Mouse (Mus musculus) heart, postnatal 0 days (tissue): ENCODE results near the gene Olfr944. TPM values are rescaled to one million over a fixed set of nuclear protein-coding genes. Genes with fewer than 3 reads are reported as not detected.

ENCODE experiments used
- ATAC-seq: fragments of 200-750 bp; cut with Nextera tagmentation; 2 replicates; pipeline ENCODE4 v1.8.0; 2017; ENCODE audit warnings: low read depth, moderate number of reproducible peaks, moderate library complexity; ENCODE audit not compliant: insufficient read depth
- DNase-seq: peaks from one replicate; pipeline ENCODE4 v3.0.0-alpha.2; 2016; ENCODE audit warnings: low spot score
- H3K27ac ChIP-seq: fragments of 300-500 bp; sonication (generic); 2 replicates; pipeline ENCODE4 v1.5.1; 2014; ENCODE audit warnings: low read depth, mild to moderate bottlenecking
- H3K27me3 ChIP-seq: fragments of 300-500 bp; sonication (generic); 2 replicates; pipeline ENCODE4 v1.6.1; 2014; ENCODE audit warnings: low read length, mixed read lengths; ENCODE audit not compliant: control insufficient read depth, insufficient read depth
- H3K36me3 ChIP-seq: fragments of 300-500 bp; sonication (generic); replicated peaks from 2 replicates; pipeline ENCODE4 v1.6.1; 2014; ENCODE audit warnings: low read length, mixed read lengths; ENCODE audit not compliant: control insufficient read depth, insufficient read depth
- H3K4me1 ChIP-seq: fragments of 300-500 bp; sonication (generic); 2 replicates; pipeline ENCODE4 v1.6.1; 2014; ENCODE audit warnings: antibody characterized with exemption; ENCODE audit not compliant: control insufficient read depth, insufficient read depth
- H3K4me2 ChIP-seq: fragments of 300-500 bp; sonication (generic); 2 replicates; pipeline ENCODE4 v1.6.1; 2014; ENCODE audit warnings: low read depth, mild to moderate bottlenecking, low read length, moderate library complexity
- H3K4me3 ChIP-seq: fragments of 300-500 bp; sonication (generic); 2 replicates; pipeline ENCODE4 v1.5.1; 2014; ENCODE audit warnings: low read depth, low read length
- H3K9ac ChIP-seq: fragments of 300-500 bp; sonication (generic); replicated peaks from 2 replicates; pipeline ENCODE4 v1.6.1; 2014; ENCODE audit warnings: low read depth, low read length, mixed read lengths
- H3K9me3 ChIP-seq: fragments of 300-500 bp; sonication (generic); replicated peaks from 2 replicates; pipeline ENCODE4 v1.6.1; 2016; ENCODE audit warnings: low read length; ENCODE audit not compliant: control insufficient read depth
- CTCF ChIP-seq: IDR thresholded peaks from 2 replicates; pipeline ENCODE4 v1.5.1; 2016; ENCODE audit warnings: antibody characterized with exemption, control low read depth, low read depth
- EP300 ChIP-seq: IDR thresholded peaks from 2 replicates; pipeline ENCODE4 v1.6.1; 2016; ENCODE audit warnings: antibody characterized with exemption, low read depth
- WGBS: fragments of 180-500 bp; shearing (Covaris S2); extraction: QIAGEN DNeasy Blood & Tissue Kit; methylation state at CpG from one replicate; pipeline ENCODE4 v1.1.7; 2014; 5-methylcytosine and 5-hydroxymethylcytosine counted together
- polyA plus RNA-seq: library from polyadenylated mRNA; unstranded; fragments of >200 nt; fragmentation: Nextera tagmentation; extraction: Ambion mirVana; gene quantifications from 2 replicates; pipeline ENCODE4 v1.2.1, GENCODE M21; 2015
- total RNA-seq: library from RNA; depleted of rRNA; stranded (reverse); fragments of >200 nt; gene quantifications from 2 replicates; pipeline ENCODE4 v1.2.3, GENCODE M21; 2014; ENCODE audit warnings: low replicate concordance; rRNA removed

Gene Olfr944
- total RNA-seq, result not detected in 2 replicates
- not detected in 2 replicates for polyA plus RNA-seq

DNA sequence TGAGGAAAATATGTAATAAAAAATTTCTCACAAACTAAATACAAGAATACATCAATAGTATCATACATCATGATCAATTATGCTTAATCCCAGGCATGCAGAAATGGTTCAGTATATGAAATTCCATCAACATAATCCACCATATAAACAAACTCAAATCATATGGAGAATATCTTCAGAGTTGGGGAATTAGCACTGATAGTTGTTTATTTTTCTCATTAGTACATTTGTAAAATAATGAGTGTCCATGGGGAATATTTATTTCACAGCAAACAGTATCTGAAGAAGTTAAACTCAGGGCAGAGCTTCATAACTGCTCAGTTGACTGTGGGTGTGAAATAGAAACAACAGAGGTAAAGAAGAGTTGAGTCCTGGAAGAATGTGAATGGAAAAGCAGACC lies at the start of gene Olfr944:
Gene Olfr944, plus strand, starts transcription at position 301 of the 400 bp plus-strand sequence.
- H3K27ac ChIP-seq, result no peak within 1 kb of the TSS
- DNase-seq (no peak), ATAC-seq (no peak)
- no peak within 1 kb of the TSS for H3K4me2 ChIP-seq
- H3K4me1 ChIP-seq, result no peaks in the 10 kb centered on the region
- H3K9ac ChIP-seq, result no peak within 1 kb of the TSS
- no peak for TF ChIP-seq EP300
- no peak for TF ChIP-seq CTCF
- H3K9me3 ChIP-seq, result no peaks in the 10 kb centered on the region
- H3K27me3 ChIP-seq, result no peaks in the 10 kb centered on the region
- no peaks in the 10 kb centered on the region for H3K36me3 ChIP-seq
- H3K4me3 ChIP-seq, result no peak within 1 kb of the TSS

DNA sequence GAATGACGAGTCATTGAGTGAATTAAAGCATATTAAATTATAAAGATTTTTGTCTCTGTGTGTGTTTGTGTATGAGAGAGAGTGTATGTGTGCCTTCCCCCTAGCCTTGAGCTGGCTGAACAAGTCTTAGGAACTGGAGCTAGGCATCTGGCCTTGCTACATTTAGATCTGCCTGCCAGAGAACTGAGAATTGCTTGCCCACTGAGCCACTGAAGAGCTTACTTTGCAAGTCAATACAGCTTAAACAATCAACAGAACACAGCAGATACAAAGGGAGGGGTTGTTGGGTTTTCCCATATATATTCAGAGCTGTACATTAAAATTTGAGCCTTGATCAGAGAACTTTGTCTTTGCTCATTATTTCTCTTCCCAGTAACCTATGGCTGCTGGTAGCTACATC lies 49.3 kb upstream of the Olfr944 start:
- no peak overlapping the region for H3K27ac ChIP-seq
- WGBS, result 42% methylated on average over 1 of the region's 1 CpGs
- no peak overlapping the region for H3K9ac ChIP-seq
- H3K36me3 ChIP-seq, result no peaks in the 10 kb centered on the region
- no peaks in the 10 kb centered on the region for H3K9me3 ChIP-seq
- H3K27me3 ChIP-seq, result no peaks in the 10 kb centered on the region
- DNase-seq, result no peak
- ATAC-seq, result no peak
- no peak overlapping the region for H3K4me2 ChIP-seq
- TF ChIP-seq EP300, result no peak
- TF ChIP-seq CTCF, result no peak
- H3K4me1 ChIP-seq, result no peaks in the 10 kb centered on the region
- H3K4me3 ChIP-seq, result no peak overlapping the region

DNA sequence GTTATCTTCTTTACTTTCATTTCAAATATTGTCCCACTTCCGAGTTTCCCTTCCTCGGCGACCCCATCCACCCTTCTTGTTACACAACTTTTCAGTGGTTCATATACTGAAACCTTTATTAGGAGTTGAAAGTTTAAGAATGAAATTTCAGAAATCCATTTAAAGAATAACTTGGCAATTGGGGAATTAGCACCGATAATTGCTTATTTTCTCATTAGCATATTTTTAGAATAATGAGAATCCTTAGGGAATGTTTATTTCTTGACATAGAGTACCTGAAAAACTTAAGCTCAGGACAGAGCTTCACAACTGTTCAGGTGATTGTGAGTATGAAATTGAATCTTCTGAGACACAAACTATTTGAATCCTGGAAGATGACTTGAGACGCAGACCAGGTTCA lies 35.7 kb upstream of the Olfr944 start, which contains the start of gene Olfr943:
Gene Olfr943, plus strand, starts transcription at position 301 of the 400 bp plus-strand sequence.
- H3K9ac ChIP-seq, result no peak within 1 kb of the TSS
- H3K27me3 ChIP-seq, result no peaks in the 10 kb centered on the region
- DNase-seq, result no peak
- 81% methylated on average over 5 of the region's 5 CpGs for WGBS
- H3K36me3 ChIP-seq, result no peaks in the 10 kb centered on the region
- no peak within 1 kb of the TSS for H3K4me3 ChIP-seq
- no peak for ATAC-seq
- H3K4me2 ChIP-seq, result no peak within 1 kb of the TSS
- no peak for TF ChIP-seq EP300
- no peak for TF ChIP-seq CTCF
- no peaks in the 10 kb centered on the region for H3K9me3 ChIP-seq
- H3K27ac ChIP-seq, result no peak within 1 kb of the TSS
- H3K4me1 ChIP-seq, result no peaks in the 10 kb centered on the region

DNA sequence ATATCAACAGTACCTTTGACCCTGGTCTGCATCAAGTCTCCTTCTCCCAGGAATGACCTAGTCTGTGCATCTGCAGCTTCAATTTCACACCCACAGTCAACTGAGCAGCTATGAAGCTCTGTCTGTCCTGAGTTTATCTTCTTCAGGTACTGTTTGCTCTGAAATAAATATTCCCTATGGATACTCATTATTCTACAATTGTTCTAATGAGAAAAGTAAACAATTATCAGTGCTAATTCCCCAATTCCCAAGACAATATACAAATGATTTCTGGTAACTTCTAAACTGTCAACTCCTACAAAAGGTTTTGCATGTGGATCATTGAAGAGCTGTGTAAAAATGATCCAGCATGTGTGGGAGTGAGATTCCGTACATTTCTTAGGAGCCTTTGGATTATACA lies 48.2 kb downstream of the Olfr944 start, which contains the start of gene Olfr1537:
Gene Olfr1537, minus strand, starts transcription at position 101 of the 400 bp plus-strand sequence.
- Histone ChIP-seq H3K27ac (no peak within 1 kb of the TSS), H3K27me3 (no peaks in the 10 kb centered on the region), H3K4me2 (no peak within 1 kb of the TSS), H3K9me3 (no peaks in the 10 kb centered on the region), H3K9ac (no peak within 1 kb of the TSS), H3K4me3 (no peak within 1 kb of the TSS), H3K4me1 (no peaks in the 10 kb centered on the region), H3K36me3 (no peaks in the 10 kb centered on the region)
- no peak for DNase-seq
- 71% methylated on average over 1 of the region's 1 CpGs for WGBS
- TF ChIP-seq CTCF, result no peak
- TF ChIP-seq EP300, result no peak
- no peak for ATAC-seq

Other genes with a start within 250 kb of the Olfr944 start
- not detected in 2 replicates for gene Olfr933, start 229.6 kb upstream of the Olfr944 start, total RNA-seq
- not detected in 2 replicates for gene Olfr933, start 229.6 kb upstream of the Olfr944 start, polyA plus RNA-seq
- not detected in 2 replicates for gene Olfr934, start 213.6 kb upstream of the Olfr944 start, total RNA-seq
- not detected in 2 replicates for gene Olfr934, start 213.6 kb upstream of the Olfr944 start, polyA plus RNA-seq
- gene Olfr935, start 202.2 kb upstream of the Olfr944 start, total RNA-seq, result not detected in 2 replicates
- gene Olfr935, start 202.2 kb upstream of the Olfr944 start, polyA plus RNA-seq, result not detected in 2 replicates
- not detected in 2 replicates for gene Olfr146, start 178.5 kb upstream of the Olfr944 start, total RNA-seq
- not detected in 2 replicates for gene Olfr146, start 178.5 kb upstream of the Olfr944 start, polyA plus RNA-seq
- gene Olfr937, start 137.0 kb upstream of the Olfr944 start, total RNA-seq, result not detected in 2 replicates
- gene Olfr937, start 137.0 kb upstream of the Olfr944 start, polyA plus RNA-seq, result not detected in 2 replicates
- gene Olfr938, start 123.0 kb upstream of the Olfr944 start, total RNA-seq, result not detected in 2 replicates
- not detected in 2 replicates for gene Olfr938, start 123.0 kb upstream of the Olfr944 start, polyA plus RNA-seq
- not detected in 2 replicates for gene Olfr27, start 73.8 kb upstream of the Olfr944 start, total RNA-seq
- gene Olfr27, start 73.8 kb upstream of the Olfr944 start, polyA plus RNA-seq, result not detected in 2 replicates
- not detected in 2 replicates for gene Olfr943, start 35.6 kb upstream of the Olfr944 start, total RNA-seq
- gene Olfr943, start 35.6 kb upstream of the Olfr944 start, polyA plus RNA-seq, result not detected in 2 replicates
- gene Olfr1537, start 48.1 kb downstream of the Olfr944 start, total RNA-seq, result not detected in 2 replicates
- not detected in 2 replicates for gene Olfr1537, start 48.1 kb downstream of the Olfr944 start, polyA plus RNA-seq
- gene Olfr945, start 74.9 kb downstream of the Olfr944 start, total RNA-seq, result not detected in 2 replicates
- gene Olfr945, start 74.9 kb downstream of the Olfr944 start, polyA plus RNA-seq, result not detected in 2 replicates
- not detected in 2 replicates for gene Olfr948, start 124.1 kb downstream of the Olfr944 start, total RNA-seq
- not detected in 2 replicates for gene Olfr948, start 124.1 kb downstream of the Olfr944 start, polyA plus RNA-seq
- not detected in 2 replicates for gene Olfr951, start 185.5 kb downstream of the Olfr944 start, total RNA-seq
- not detected in 2 replicates for gene Olfr951, start 185.5 kb downstream of the Olfr944 start, polyA plus RNA-seq
- gene Olfr952, start 225.2 kb downstream of the Olfr944 start, total RNA-seq, result not detected in 2 replicates
- gene Olfr952, start 225.2 kb downstream of the Olfr944 start, polyA plus RNA-seq, result not detected in 2 replicates